Mouse (Mus musculus) erythroblast, embryonic 14.5 days (primary cell): Measurements from ENCODE around the gene Ypel2. TPM values are rescaled to one million over a fixed set of nuclear protein-coding genes. Genes with fewer than 3 reads are reported as not detected.

Source experiments
- H3K27me3 ChIP-seq: 2 replicates; pipeline ENCODE4 v1.6.1; 2012; ENCODE audit warnings: inconsistent platforms; ENCODE audit not compliant: control insufficient read depth
- H3K36me3 ChIP-seq: 2 replicates; pipeline ENCODE4 v1.6.1; 2012; ENCODE audit warnings: mild to moderate bottlenecking, inconsistent platforms; ENCODE audit not compliant: control insufficient read depth
- H3K4me1 ChIP-seq: 2 replicates; pipeline ENCODE4 v1.6.1; 2012; ENCODE audit warnings: inconsistent platforms; ENCODE audit not compliant: control insufficient read depth
- H3K4me3 ChIP-seq: replicated peaks from 2 replicates; pipeline ENCODE3; 2012; ENCODE audit warnings: moderate library complexity, mild to moderate bottlenecking, inconsistent platforms
- H3K9me3 ChIP-seq: 2 replicates; pipeline ENCODE4 v1.6.1; 2012; ENCODE audit warnings: low read length, inconsistent platforms, mixed read lengths; ENCODE audit not compliant: control insufficient read depth
- GATA1 ChIP-seq: IDR thresholded peaks from 2 replicates; pipeline ENCODE4 v1.6.1; 2012; ENCODE audit warnings: low read length, inconsistent platforms, mixed read lengths
- TAL1 ChIP-seq: IDR thresholded peaks from 3 replicates; pipeline ENCODE4 v1.6.1; 2012; ENCODE audit warnings: low read length, inconsistent platforms, mixed read lengths
- polyA plus RNA-seq: library from polyadenylated mRNA; stranded (reverse); fragments of >175 nt; gene quantifications from 2 replicates; pipeline ENCODE4 v1.2.3, GENCODE M21; 2012

Gene Ypel2
- polyA plus RNA-seq, 1 experiment, result 0.01 TPM

DNA sequence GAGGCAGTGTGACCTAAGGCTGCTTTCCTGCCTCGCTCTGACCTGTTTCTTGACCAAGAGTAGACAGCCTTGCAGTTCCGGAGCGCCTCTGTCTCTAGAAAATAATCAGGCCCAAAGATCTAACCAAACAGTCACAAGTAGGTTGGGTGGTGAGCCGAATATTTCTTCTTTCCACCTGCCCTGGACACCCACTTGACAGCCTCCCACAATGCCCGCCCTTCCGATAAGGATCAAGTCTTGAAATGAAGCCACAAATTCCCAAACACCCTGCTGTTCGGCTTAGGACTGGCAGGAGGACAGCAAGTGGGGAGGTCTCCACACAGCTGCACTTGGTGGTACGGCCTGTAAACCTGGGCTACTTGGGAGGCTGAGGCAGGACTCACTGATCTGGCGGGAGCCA, 26.0 kb downstream of the Ypel2 start:
- TF ChIP-seq GATA1, result no peak
- no peak for TF ChIP-seq TAL1
- H3K27me3 ChIP-seq, result no peaks in the 10 kb centered on the region
- no peaks in the 10 kb centered on the region for H3K9me3 ChIP-seq
- no peak overlapping the region for H3K4me3 ChIP-seq
- H3K4me1 ChIP-seq, result peaks cover 6% of the 10 kb centered on the region
- no peaks in the 10 kb centered on the region; the same call in 1 of the 2 replicates for H3K36me3 ChIP-seq

DNA sequence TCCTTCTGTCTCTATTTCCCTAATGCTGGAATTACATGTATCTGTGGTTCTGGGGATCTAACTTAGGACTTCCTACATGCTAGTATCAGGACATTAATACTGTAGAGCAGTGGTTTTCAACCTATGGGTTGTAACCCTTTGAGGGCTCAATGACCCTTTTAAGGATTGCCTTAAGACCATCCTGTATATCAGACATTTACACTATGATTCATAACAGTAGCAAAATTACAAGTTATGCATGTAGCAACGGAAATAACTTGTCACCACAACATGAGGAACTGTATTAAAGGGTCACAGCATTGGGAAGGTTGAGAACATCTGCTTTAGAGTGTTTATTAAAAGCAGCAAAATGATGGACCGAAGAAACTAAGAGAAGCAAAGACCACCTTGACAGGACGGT, 26.8 kb downstream of the Ypel2 start:
- H3K27me3 ChIP-seq, result no peaks in the 10 kb centered on the region
- no peaks in the 10 kb centered on the region for H3K9me3 ChIP-seq
- TF ChIP-seq TAL1 (no peak), GATA1 (no peak)
- H3K36me3 ChIP-seq, result no peaks in the 10 kb centered on the region; the same call in 1 of the 2 replicates
- peaks cover 12% of the 10 kb centered on the region for H3K4me1 ChIP-seq
- H3K4me3 ChIP-seq, result no peak overlapping the region

DNA sequence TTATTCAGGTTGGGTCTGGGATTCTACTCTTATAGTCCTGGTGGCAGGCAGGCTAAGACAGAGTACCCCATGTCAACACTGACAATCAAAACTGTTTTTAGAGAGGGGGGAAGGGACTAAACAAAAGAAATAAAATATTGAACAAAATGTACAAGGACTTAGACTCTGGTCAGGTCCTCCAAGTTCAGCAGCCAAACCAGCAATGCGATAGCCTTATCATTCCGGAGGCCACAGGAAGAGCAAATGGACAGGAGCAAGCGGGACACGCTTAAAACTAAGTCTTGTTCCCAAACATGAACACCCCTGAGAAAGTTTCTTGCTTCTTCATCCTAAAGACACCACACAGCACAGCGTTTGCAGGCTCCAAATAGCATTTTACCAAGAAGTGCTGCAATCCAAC, 28.4 kb downstream of the Ypel2 start:
- Histone ChIP-seq H3K36me3 (no peaks in the 10 kb centered on the region; the same call in 1 of the 2 replicates), H3K27me3 (no peaks in the 10 kb centered on the region), H3K9me3 (no peaks in the 10 kb centered on the region), H3K4me3 (no peak overlapping the region), H3K4me1 (peaks cover 12% of the 10 kb centered on the region)
- TF ChIP-seq GATA1 (no peak), TAL1 (no peak)

DNA sequence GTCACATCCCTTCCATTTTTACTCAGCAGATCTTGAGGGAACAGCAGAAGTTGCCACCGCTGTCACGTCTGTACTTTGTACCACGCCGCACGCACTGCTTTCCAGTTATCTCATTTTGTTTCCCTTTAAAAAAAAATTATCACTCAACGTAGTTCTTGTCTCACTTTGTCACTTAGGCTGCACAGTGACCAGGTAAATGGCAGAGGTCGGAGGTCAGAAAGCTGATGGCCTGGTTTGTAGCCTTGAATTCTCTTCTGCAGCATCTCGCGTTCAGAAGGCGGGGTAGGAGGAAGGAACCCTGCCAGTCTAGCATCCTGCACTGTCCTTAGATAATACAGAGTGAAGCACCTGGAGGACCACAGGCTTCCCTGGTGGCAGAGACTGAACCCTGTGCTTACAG, 29.8 kb downstream of the Ypel2 start:
- Histone ChIP-seq H3K9me3 (no peaks in the 10 kb centered on the region), H3K27me3 (no peaks in the 10 kb centered on the region), H3K4me1 (peaks cover 12% of the 10 kb centered on the region), H3K4me3 (no peak overlapping the region), H3K36me3 (no peaks in the 10 kb centered on the region)
- TF ChIP-seq GATA1 (no peak), TAL1 (no peak)

DNA sequence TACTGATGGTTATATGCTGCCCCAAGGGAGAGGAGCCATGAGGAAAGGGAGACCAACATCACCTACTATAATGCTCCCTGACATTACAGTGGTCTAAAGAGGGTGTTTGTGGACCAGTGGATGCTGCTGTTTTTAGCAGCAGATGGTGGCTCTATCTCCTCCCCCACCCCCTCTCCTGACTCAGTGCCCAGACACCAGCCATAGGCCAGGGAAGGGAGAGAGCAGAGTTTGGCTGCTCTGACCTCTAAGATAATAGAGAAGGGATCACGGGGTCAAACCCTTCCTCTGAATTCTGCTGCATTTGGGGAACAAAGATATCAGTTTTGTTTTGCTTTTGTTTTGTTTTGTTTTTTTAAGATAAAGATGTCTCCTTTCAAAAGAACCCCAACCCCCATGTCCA, 30.5 kb downstream of the Ypel2 start:
- TF ChIP-seq TAL1, result no peak
- TF ChIP-seq GATA1, result no peak
- Histone ChIP-seq H3K9me3 (no peaks in the 10 kb centered on the region), H3K36me3 (no peaks in the 10 kb centered on the region), H3K4me1 (peaks cover 12% of the 10 kb centered on the region), H3K27me3 (no peaks in the 10 kb centered on the region), H3K4me3 (no peak overlapping the region)

DNA sequence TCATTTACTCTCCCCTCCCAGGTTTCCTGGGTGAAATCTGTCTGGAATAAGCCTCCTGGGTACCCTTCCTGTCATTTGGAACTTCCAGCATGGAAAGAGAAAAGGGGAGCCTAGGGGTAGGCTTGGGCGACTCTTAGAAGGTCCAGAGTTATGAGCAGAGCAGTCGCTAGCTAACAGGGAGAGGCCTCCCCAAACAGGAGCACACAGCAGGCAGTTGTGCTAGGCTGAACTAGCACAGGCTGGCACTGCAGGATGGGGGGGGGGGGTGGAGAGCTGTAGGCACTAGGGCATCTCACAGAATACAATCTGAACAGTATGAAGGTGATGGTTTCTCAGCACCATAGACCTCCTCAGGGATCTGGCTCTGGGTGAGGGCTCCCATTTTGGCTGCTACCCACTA, 31.1 kb downstream of the Ypel2 start:
- Histone ChIP-seq H3K9me3 (no peaks in the 10 kb centered on the region), H3K4me3 (no peak overlapping the region), H3K27me3 (no peaks in the 10 kb centered on the region), H3K4me1 (peaks cover 12% of the 10 kb centered on the region), H3K36me3 (no peaks in the 10 kb centered on the region)
- TF ChIP-seq TAL1, result no peak
- TF ChIP-seq GATA1, result no peak

DNA sequence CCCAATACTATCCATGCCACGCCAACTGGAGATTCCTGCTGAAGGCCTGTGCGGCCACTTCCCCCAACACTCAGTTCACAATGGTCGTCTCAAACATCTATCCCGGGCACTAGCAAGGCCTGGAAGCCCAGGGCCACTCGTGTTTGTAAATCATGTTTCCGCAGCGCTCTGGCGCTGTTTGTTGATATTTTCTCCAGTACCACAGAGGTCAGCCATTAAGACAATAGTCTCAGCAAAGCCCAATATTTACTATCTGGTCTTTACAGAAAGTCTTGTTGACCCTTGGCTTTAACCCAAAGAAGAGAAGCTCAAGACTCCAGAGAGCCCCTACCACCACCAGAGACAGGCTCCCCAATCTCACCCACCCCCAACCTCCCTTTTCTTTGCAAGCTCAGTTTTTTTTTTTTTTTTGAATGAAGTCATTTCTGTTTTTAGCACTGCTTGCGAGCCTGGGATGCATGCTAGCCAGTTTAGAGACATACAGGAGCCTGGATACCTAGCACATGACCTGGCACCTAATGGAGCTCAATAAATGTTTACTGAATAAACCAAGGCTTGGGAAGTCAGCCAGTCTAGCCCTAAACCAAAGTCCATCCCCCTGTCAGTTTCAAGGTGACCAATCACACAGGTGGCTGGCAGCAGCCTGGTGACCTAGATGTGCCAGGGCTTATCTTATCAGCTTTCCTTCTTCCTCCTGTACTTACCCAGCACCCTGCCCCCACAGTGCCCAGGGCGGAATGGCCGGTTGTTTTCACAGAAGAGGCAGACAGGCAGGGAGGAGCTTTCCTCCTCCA, 31.8 kb downstream of the Ypel2 start:
- Histone ChIP-seq H3K4me1 (peaks cover 12% of the 10 kb centered on the region), H3K27me3 (no peaks in the 10 kb centered on the region), H3K36me3 (no peaks in the 10 kb centered on the region), H3K9me3 (no peaks in the 10 kb centered on the region), H3K4me3 (no peak overlapping the region)
- TF ChIP-seq GATA1, result no peak
- TF ChIP-seq TAL1, result no peak

DNA sequence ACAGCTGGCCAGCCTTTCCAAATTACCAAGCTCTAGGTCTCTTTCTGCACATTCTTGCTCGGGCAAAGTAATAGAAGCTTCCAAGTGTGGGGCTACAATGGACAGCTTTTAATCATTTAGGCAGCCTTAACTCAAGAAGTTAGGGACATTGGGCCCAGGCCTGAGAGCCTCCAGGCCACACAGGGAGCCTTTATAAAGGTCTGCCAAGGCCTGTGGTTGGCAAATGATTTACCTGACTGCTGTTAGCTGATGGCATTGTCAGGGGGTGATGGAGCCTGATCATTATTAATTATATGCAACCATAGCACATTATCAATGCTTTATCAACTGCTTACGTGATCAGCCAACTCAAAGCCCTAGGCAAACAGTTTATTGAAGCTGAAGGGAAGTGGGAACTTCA, 33.2 kb downstream of the Ypel2 start:
- Histone ChIP-seq H3K4me3 (no peak overlapping the region), H3K27me3 (no peaks in the 10 kb centered on the region), H3K9me3 (no peaks in the 10 kb centered on the region), H3K36me3 (no peaks in the 10 kb centered on the region), H3K4me1 (peaks cover 12% of the 10 kb centered on the region)
- TF ChIP-seq GATA1 (no peak), TAL1 (no peak)

DNA sequence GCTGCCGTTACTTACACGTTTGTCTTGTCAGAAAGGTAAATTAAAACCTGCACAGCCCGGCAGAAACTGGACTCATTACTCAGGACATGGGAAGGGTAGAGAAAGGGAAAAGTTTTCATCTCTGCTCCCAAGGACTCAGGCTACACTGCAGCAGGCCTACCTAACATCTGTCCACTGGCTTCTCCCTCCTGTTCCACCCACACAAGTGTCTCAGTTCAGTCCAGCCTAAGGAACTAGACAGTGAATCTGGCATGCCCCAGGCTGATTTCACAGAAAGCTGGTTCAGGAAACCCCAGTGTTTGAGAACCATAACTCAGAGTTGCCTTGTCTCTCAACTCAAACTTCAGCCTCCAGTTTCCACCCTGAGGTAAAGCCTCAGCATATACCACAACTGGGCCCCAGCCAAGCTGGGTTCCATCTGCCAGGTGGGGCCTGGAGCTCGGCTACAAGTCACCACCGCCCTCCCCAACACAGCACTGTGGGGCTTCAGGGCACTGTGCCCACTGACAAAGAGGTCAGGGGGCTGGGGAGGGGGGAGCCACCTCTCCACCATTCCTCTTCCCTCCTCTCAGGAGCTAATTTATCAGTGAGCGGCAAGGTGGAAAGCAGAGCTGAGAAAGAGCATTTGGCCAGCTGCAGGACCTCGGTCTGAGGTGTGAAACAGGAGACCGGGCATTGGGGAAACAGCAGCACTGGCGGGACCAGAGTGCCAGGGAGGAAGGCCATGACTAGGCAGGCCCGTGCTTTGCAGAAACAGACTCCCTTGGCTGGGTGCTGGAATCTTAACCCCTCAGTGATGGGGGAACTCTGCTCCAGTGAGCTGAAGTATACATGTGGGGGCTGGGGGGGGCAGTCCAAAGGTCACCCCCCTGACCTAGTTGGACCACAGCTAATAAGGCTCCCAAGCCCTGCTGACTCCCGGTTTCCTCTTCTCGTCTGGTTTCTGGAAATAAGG, 34.5 kb downstream of the Ypel2 start:
- no peaks in the 10 kb centered on the region for H3K27me3 ChIP-seq
- no peaks in the 10 kb centered on the region for H3K9me3 ChIP-seq
- no peak overlapping the region for H3K4me3 ChIP-seq
- no peaks in the 10 kb centered on the region for H3K36me3 ChIP-seq
- peaks cover 12% of the 10 kb centered on the region for H3K4me1 ChIP-seq
- TF ChIP-seq GATA1 (no peak), TAL1 (no peak)
